Mouse (Mus musculus) hindbrain, postnatal 0 days (tissue): ENCODE measurements around the gene Dnajc24. TPM values are rescaled to one million over a fixed set of nuclear protein-coding genes. Genes with fewer than 3 reads are reported as not detected.

Experiments
- ATAC-seq: fragments of 200-750 bp; cut with Nextera tagmentation; 2 replicates; pipeline ENCODE4 v1.8.0; 2017; ENCODE audit warnings: mild to moderate bottlenecking, moderate TSS enrichment, moderate library complexity
- DNase-seq: peaks from one replicate; pipeline ENCODE4 v3.0.0-alpha.2; 2015; ENCODE audit warnings: low spot score
- H3K27ac ChIP-seq: fragments of 300-500 bp; sonication (generic); 2 replicates; pipeline ENCODE4 v1.5.1; 2014; ENCODE audit warnings: mild to moderate bottlenecking
- H3K27me3 ChIP-seq: fragments of 300-500 bp; sonication (generic); 2 replicates; pipeline ENCODE4 v1.6.1; 2014; ENCODE audit warnings: low read length, mixed read lengths; ENCODE audit not compliant: insufficient read depth
- H3K36me3 ChIP-seq: fragments of 300-500 bp; sonication (generic); 2 replicates; pipeline ENCODE4 v1.6.1; 2014; ENCODE audit warnings: low read length, mixed read lengths; ENCODE audit not compliant: insufficient read depth
- H3K4me1 ChIP-seq: fragments of 300-500 bp; sonication (generic); 2 replicates; pipeline ENCODE4 v1.6.1; 2014; ENCODE audit warnings: antibody characterized with exemption, low read length, mixed read lengths; ENCODE audit not compliant: insufficient read depth
- H3K4me2 ChIP-seq: fragments of 300-500 bp; sonication (generic); 2 replicates; pipeline ENCODE4 v1.6.1; 2014; ENCODE audit warnings: low read depth, mild to moderate bottlenecking, low read length, moderate library complexity, mixed read lengths
- H3K4me3 ChIP-seq: fragments of 300-500 bp; sonication (generic); 2 replicates; pipeline ENCODE4 v1.5.1; 2014; ENCODE audit warnings: low read length
- H3K9ac ChIP-seq: fragments of 300-500 bp; sonication (generic); replicated peaks from 2 replicates; pipeline ENCODE4 v1.6.1; 2014; ENCODE audit warnings: mild to moderate bottlenecking, low read length, moderate library complexity, mixed read lengths
- H3K9me3 ChIP-seq: fragments of 300-500 bp; sonication (generic); 2 replicates; pipeline ENCODE4 v1.6.1; 2016; ENCODE audit warnings: low read length, mixed read lengths
- CTCF ChIP-seq: IDR thresholded peaks from 2 replicates; pipeline ENCODE4 v1.5.1; 2016; ENCODE audit warnings: antibody characterized with exemption, control low read depth, low read depth
- WGBS: fragments of 180-500 bp; shearing (Covaris S2); extraction: QIAGEN DNeasy Blood & Tissue Kit; methylation state at CpG from one replicate; pipeline ENCODE4 v1.1.7; 2014; 5-methylcytosine and 5-hydroxymethylcytosine counted together
- microRNA-seq, 2 experiments: library from miRNA; unstranded; fragments of <30 nt; microRNA quantifications; one replicate each; pipeline ENCODE4; 2016
- polyA plus RNA-seq: library from polyadenylated mRNA; unstranded; fragments of >200 nt; fragmentation: Nextera tagmentation; extraction: Ambion mirVana; gene quantifications from 2 replicates; pipeline ENCODE4 v1.2.1, GENCODE M21; 2015
- total RNA-seq: library from RNA; depleted of rRNA; stranded (reverse); fragments of >200 nt; gene quantifications from 2 replicates; pipeline ENCODE4 v1.2.3, GENCODE M21; 2014; rRNA removed

Dnajc24 gene
- total and polyA plus RNA-seq, 2 experiments from 2014 or later: 21.3 to 29.0 TPM

GRCm38 (mm10) chr2:105951350-105951940, 51.9 kb downstream of the Dnajc24 start:
- Histone ChIP-seq H3K9ac (no peak overlapping the region), H3K4me2 (no peak overlapping the region), H3K27me3 (no peaks in the 10 kb centered on the region), H3K4me1 (no peaks in the 10 kb centered on the region), H3K27ac (no peak overlapping the region), H3K36me3 (no peaks in the 10 kb centered on the region), H3K9me3 (no peaks in the 10 kb centered on the region), H3K4me3 (no peak overlapping the region)
- no peak for TF ChIP-seq CTCF
- 83% methylated on average over 1 of the region's 1 CpGs for WGBS
- ATAC-seq: no peak
- no peak for DNase-seq

- no peak for TF ChIP-seq CTCF
- no peak overlapping the region for H3K27ac ChIP-seq
- H3K4me2 ChIP-seq: no peak overlapping the region
- no peaks in the 10 kb centered on the region for H3K9me3 ChIP-seq
- H3K27me3 ChIP-seq: no peaks in the 10 kb centered on the region
- ATAC-seq (no peak), DNase-seq (no peak)
- H3K4me3 ChIP-seq: no peak overlapping the region
- no peaks in the 10 kb centered on the region for H3K36me3 ChIP-seq
- WGBS: 97% methylated on average over 2 of the region's 2 CpGs
- H3K9ac ChIP-seq: no peak overlapping the region
- no peaks in the 10 kb centered on the region for H3K4me1 ChIP-seq
Observed at GRCm38 (mm10) chr2:105950131-105950530, 53.2 kb downstream of the Dnajc24 start.

- Histone ChIP-seq H3K36me3 (no peaks in the 10 kb centered on the region), H3K9ac (no peak overlapping the region), H3K9me3 (no peaks in the 10 kb centered on the region), H3K4me3 (no peak overlapping the region), H3K27ac (no peak overlapping the region), H3K4me1 (no peaks in the 10 kb centered on the region), H3K27me3 (no peaks in the 10 kb centered on the region), H3K4me2 (no peak overlapping the region)
- DNase-seq: peak; percentile 29
- no peak for TF ChIP-seq CTCF
- 0 out of 2 replicates have a peak, but pooled peaks have one; percentile 51 for ATAC-seq
- WGBS: 63% methylated on average over 5 of the region's 5 CpGs
Observed at GRCm38 (mm10) chr2:105917623-105918346, 85.6 kb downstream of the Dnajc24 start.

Small RNAs within 50 kb of the gene (microRNA-seq; reads per million reads assigned to microRNA genes)
- 0 reads per million in 2 experiments for gene Gm22002

Other genes with a start within 250 kb of the Dnajc24 start
- 15.9 and 22.8 TPM in 2 replicates for gene Elp4, start 99.0 kb downstream of the Dnajc24 start, total RNA-seq
- 31.0 and 35.1 TPM in 2 replicates for gene Elp4, start 99.0 kb downstream of the Dnajc24 start, polyA plus RNA-seq
- gene Immp1l, start 98.9 kb downstream of the Dnajc24 start, total RNA-seq: 29.7 and 30.8 TPM in 2 replicates
- 111 and 112 TPM in 2 replicates for gene Immp1l, start 98.9 kb downstream of the Dnajc24 start, polyA plus RNA-seq